In the genomic region with DNA sequence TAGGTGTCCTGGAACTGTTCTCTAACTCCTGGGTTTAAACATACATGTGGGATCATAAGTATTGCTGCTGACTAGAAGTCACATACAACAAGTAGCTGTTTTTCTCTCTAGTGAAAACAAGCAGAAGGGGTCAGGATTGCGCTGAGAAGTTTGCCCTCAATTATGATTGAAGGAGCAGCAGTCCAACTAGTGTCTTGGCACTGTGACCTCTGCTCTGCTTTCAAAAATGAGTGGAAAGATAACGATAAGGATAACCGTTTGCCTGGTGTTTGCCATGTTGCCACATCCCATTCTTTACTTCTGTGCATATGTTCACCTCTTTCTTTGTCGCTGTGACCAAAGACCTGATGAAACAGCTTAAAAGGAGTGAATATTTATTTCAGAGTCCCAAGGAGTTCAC, we compare ENCODE assay signal across 29 mouse cellular contexts.
"Had no signal": no experiment of that assay in that cellular context is flagged by ENCODE, and none has a peak within 500 bp of the region (broad histone marks: within the 10 kb centered on the region; RNA-seq: fewer than 3 reads in every experiment).

No protein-coding gene starts in this region.

- H3K27ac ChIP-seq: limb, embryonic 10.5 days; limb, embryonic 12.5 days; limb, embryonic 13.5 days; limb, embryonic 15.5 days; liver, embryonic 12.5 days; liver, embryonic 13.5 days; liver, embryonic 14.5 days; liver, embryonic 15.5 days; lung, embryonic 15.5 days; macrophage; midbrain, embryonic 10.5 days; midbrain, embryonic 12.5 days; midbrain, embryonic 13.5 days; midbrain, embryonic 15.5 days had no signal

- H3K9me3 ChIP-seq: limb, embryonic 10.5 days; limb, embryonic 13.5 days; limb, embryonic 15.5 days; liver, embryonic 12.5 days; liver, embryonic 13.5 days; liver, embryonic 15.5 days; lung, embryonic 15.5 days; midbrain, embryonic 10.5 days; midbrain, embryonic 12.5 days; midbrain, embryonic 13.5 days; midbrain, embryonic 15.5 days had no signal

- H3K27me3 ChIP-seq: limb, embryonic 12.5 days; limb, embryonic 15.5 days; liver, embryonic 12.5 days; liver, embryonic 13.5 days; liver, embryonic 15.5 days; lung, embryonic 15.5 days; midbrain, embryonic 12.5 days; midbrain, embryonic 13.5 days; midbrain, embryonic 15.5 days had no signal

- H3K36me3 ChIP-seq: limb, embryonic 10.5 days; limb, embryonic 12.5 days; limb, embryonic 13.5 days; limb, embryonic 15.5 days; liver, embryonic 12.5 days; liver, embryonic 13.5 days; liver, embryonic 15.5 days; lung, embryonic 15.5 days; midbrain, embryonic 10.5 days; midbrain, embryonic 12.5 days; midbrain, embryonic 13.5 days; midbrain, embryonic 15.5 days had no signal

- H3K4me1 ChIP-seq: limb, embryonic 10.5 days; limb, embryonic 12.5 days; liver, embryonic 12.5 days; liver, embryonic 13.5 days; liver, embryonic 15.5 days; megakaryocyte, embryonic 14.5 days; midbrain, embryonic 10.5 days; midbrain, embryonic 12.5 days; midbrain, embryonic 13.5 days; midbrain, embryonic 15.5 days had no signal

- H3K4me2 ChIP-seq: limb, embryonic 12.5 days; limb, embryonic 13.5 days; limb, embryonic 15.5 days; liver, embryonic 11.5 days; liver, embryonic 12.5 days; liver, embryonic 13.5 days; liver, embryonic 15.5 days; lung, embryonic 14.5 days; lung, embryonic 15.5 days; midbrain, embryonic 12.5 days; midbrain, embryonic 13.5 days; midbrain, embryonic 15.5 days had no signal

- H3K4me3 ChIP-seq: limb, embryonic 10.5 days; limb, embryonic 12.5 days; limb, embryonic 13.5 days; limb, embryonic 15.5 days; liver, embryonic 12.5 days; liver, embryonic 13.5 days; liver, embryonic 15.5 days; lung, embryonic 15.5 days; megakaryocyte, embryonic 14.5 days; midbrain, embryonic 10.5 days; midbrain, embryonic 12.5 days; midbrain, embryonic 13.5 days; midbrain, embryonic 15.5 days; myocyte had no signal

- H3K9ac ChIP-seq: limb, embryonic 12.5 days; limb, embryonic 13.5 days; limb, embryonic 15.5 days; liver, embryonic 12.5 days; liver, embryonic 13.5 days; liver, embryonic 14.5 days; liver, embryonic 15.5 days; liver, postnatal 0 days; lung, embryonic 14.5 days; lung, embryonic 15.5 days; midbrain, embryonic 12.5 days; midbrain, embryonic 13.5 days; midbrain, embryonic 15.5 days had no signal

- ATAC-seq: liver, embryonic 12.5 days; liver, postnatal 0 days; lung, postnatal 0 days; midbrain, embryonic 13.5 days; midbrain, embryonic 15.5 days; midbrain, embryonic 16.5 days had no signal

- DNase-seq: left cerebral cortex, postnatal 4 days; liver; liver, embryonic 13.5 days; liver, postnatal 0 days; lung, adult 18-20 months; lung, adult 2 months; lung, embryonic 14.5 days; lung, postnatal 14 days; lung, postnatal 36 days; lung, postnatal 4 days; midbrain, embryonic 14.5 days had no signal
